In genomic region chr2:131125964-131126815, GRCm38 (mm10) we compare ENCODE assay signal across 10 mouse cellular contexts. TPM values are rescaled to one million over a fixed set of nuclear protein-coding genes. Genes with fewer than 3 reads are reported as not detected.
DNase-seq lines count a peak whose midpoint lies in the region; ATAC-seq and TF ChIP-seq lines count a peak whose summit lies in the region.
"Had no signal": no experiment of that assay in that cellular context is flagged by ENCODE, and none has a peak within 500 bp of the region (broad histone marks: within the 10 kb centered on the region; RNA-seq: fewer than 3 reads in every experiment).

No protein-coding gene starts in this region.

- WGBS in kidney, embryonic 15.5 days: 45% methylated on average over 9 of the region's 9 CpGs
- WGBS in embryonic facial prominence, embryonic 15.5 days: 53% methylated on average over 9 of the region's 9 CpGs
- WGBS in liver, embryonic 15.5 days (ENCODE audit: insufficient replicate concordance): 55% methylated on average over 9 of the region's 9 CpGs

- ATAC-seq in kidney, embryonic 15.5 days (replicated peaks; ENCODE audit: low FRiP score): peak; percentile 23; the same call in 1 of the 2 replicates
- no peak for ATAC-seq in G1E (ENCODE audit: extremely low read depth, insufficient number of reproducible peaks, low FRiP score, poor library complexity, severe bottlenecking)
- no peak for ATAC-seq in embryonic facial prominence, embryonic 15.5 days (ENCODE audit: insufficient number of reproducible peaks, low FRiP score, low TSS enrichment, low read depth)
- no peak for ATAC-seq in liver, embryonic 15.5 days (ENCODE audit: insufficient read depth)
- ATAC-seq: inflammation-experienced regulatory T-cells, adult 6 months had no signal

- H3K4me2 ChIP-seq in kidney, embryonic 15.5 days: peak overlapping the region; percentile 62
- peak overlapping the region; percentile 63; the same call in 1 of the 2 replicates for H3K4me2 ChIP-seq in embryonic facial prominence, embryonic 15.5 days (replicated peaks)
- H3K4me2 ChIP-seq in liver, embryonic 15.5 days: peak overlapping the region; percentile 82; the same call in 1 of the 2 replicates

- no peak for TF ChIP-seq CTCF in G1E (IDR thresholded peaks at IDR 0.05; ENCODE audit: low read depth, low read length)

- H3K36me3 ChIP-seq in kidney, embryonic 15.5 days: no peaks in the 10 kb centered on the region
- no peaks in the 10 kb centered on the region for H3K36me3 ChIP-seq in G1E (replicated peaks)
- no peaks in the 10 kb centered on the region for H3K36me3 ChIP-seq in embryonic facial prominence, embryonic 15.5 days
- H3K36me3 ChIP-seq in liver, embryonic 15.5 days (replicated peaks): no peaks in the 10 kb centered on the region

- no peaks in the 10 kb centered on the region for H3K9me3 ChIP-seq in kidney, embryonic 15.5 days (replicated peaks)
- H3K9me3 ChIP-seq in G1E (replicated peaks): no peaks in the 10 kb centered on the region
- H3K9me3 ChIP-seq in embryonic facial prominence, embryonic 15.5 days (replicated peaks): no peaks in the 10 kb centered on the region
- H3K9me3 ChIP-seq in liver, embryonic 15.5 days (replicated peaks): no peaks in the 10 kb centered on the region

- no peak overlapping the region for H3K9ac ChIP-seq in kidney, embryonic 15.5 days
- H3K9ac ChIP-seq in embryonic facial prominence, embryonic 15.5 days: no peak overlapping the region
- peak overlapping the region; percentile 63; the same call in 1 of the 2 replicates for H3K9ac ChIP-seq in liver, embryonic 15.5 days

- no peaks in the 10 kb centered on the region for H3K27me3 ChIP-seq in kidney, embryonic 15.5 days
- H3K27me3 ChIP-seq in G1E (ENCODE audit: insufficient read depth, low read length): peaks cover 29% of the 10 kb centered on the region
- H3K27me3 ChIP-seq in embryonic facial prominence, embryonic 15.5 days: no peaks in the 10 kb centered on the region
- peaks cover 29% of the 10 kb centered on the region for H3K27me3 ChIP-seq in liver, embryonic 15.5 days

- DNase-seq in kidney, postnatal 25 days: no peak
- no peak for DNase-seq in G1E (ENCODE audit: low spot score)
- no peak for DNase-seq in ovary, postnatal 10 days (ENCODE audit: low spot score)
- no peak for DNase-seq in layer of hippocampus, adult 11-12 months (ENCODE audit: low spot score)

- H3K4me3 ChIP-seq in kidney, embryonic 15.5 days (replicated peaks): peak overlapping the region; percentile 57; the same call in 1 of the 2 replicates
- peak overlapping the region; percentile 28; the same call in 1 of the 2 replicates for H3K4me3 ChIP-seq in G1E (ENCODE audit: low read depth, low read length)
- peak overlapping the region; percentile 68; the same call in 1 of the 2 replicates for H3K4me3 ChIP-seq in embryonic facial prominence, embryonic 15.5 days (replicated peaks)
- H3K4me3 ChIP-seq in liver, embryonic 15.5 days (replicated peaks): no peak overlapping the region

- H3K4me1 ChIP-seq in kidney, embryonic 15.5 days: peaks cover 50% of the 10 kb centered on the region
- H3K4me1 ChIP-seq in G1E (ENCODE audit: insufficient read depth, low read depth, low read length): peaks cover 62% of the 10 kb centered on the region
- peaks cover 31% of the 10 kb centered on the region for H3K4me1 ChIP-seq in embryonic facial prominence, embryonic 15.5 days
- H3K4me1 ChIP-seq in liver, embryonic 15.5 days (replicated peaks): peaks cover 64% of the 10 kb centered on the region

- peak overlapping the region; percentile 86 for H3K27ac ChIP-seq in kidney, embryonic 15.5 days
- H3K27ac ChIP-seq in embryonic facial prominence, embryonic 15.5 days (replicated peaks): peak overlapping the region; percentile 89
- 0 out of 2 replicates have a peak overlapping the region, but pooled peaks have one; percentile 49 for H3K27ac ChIP-seq in liver, embryonic 15.5 days (replicated peaks)

RNA-seq across cellular contexts. Expression of gene Hspa12b, which starts 0.9 kb away (rescaled TPM):
- polyA plus RNA-seq in kidney, embryonic 15.5 days (2015; fragmentation: Nextera tagmentation; extraction: Ambion mirVana): 20.3 and 21.3 TPM in 2 replicates
- total RNA-seq in G1E (2014; fragmentation: Nextera tagmentation) (0.83 and 0.98 TPM in 2 replicates), G1E (2017) (1.8 and 2.2 TPM in 2 replicates)
- 2.9 TPM in 2 replicates for polyA plus RNA-seq in G1E (2012)
- polyA plus RNA-seq in embryonic facial prominence, embryonic 15.5 days (2015; fragmentation: Nextera tagmentation; extraction: Ambion mirVana): 17.6 and 18.1 TPM in 2 replicates
- 1.8 and 1.9 TPM in 2 replicates for polyA plus RNA-seq in liver, embryonic 15.5 days (2015; fragmentation: Nextera tagmentation; extraction: Ambion mirVana)

RNA-seq across cellular contexts. Expression of gene Gm11037, which starts 7.1 kb away (rescaled TPM):
- not detected in 2 replicates for polyA plus RNA-seq in kidney, embryonic 15.5 days (2015; fragmentation: Nextera tagmentation; extraction: Ambion mirVana)
- total RNA-seq in G1E (2014; fragmentation: Nextera tagmentation) (not detected in 2 replicates), G1E (2017) (not detected in 2 replicates)
- not detected in 2 replicates for polyA plus RNA-seq in G1E (2012)
- polyA plus RNA-seq in embryonic facial prominence, embryonic 15.5 days (2015; fragmentation: Nextera tagmentation; extraction: Ambion mirVana): not detected in 2 replicates
- polyA plus RNA-seq in liver, embryonic 15.5 days (2015; fragmentation: Nextera tagmentation; extraction: Ambion mirVana): not detected in 2 replicates
- total RNA-seq: liver, adult 2 months had no signal
- polyA plus RNA-seq: brain, embryonic 14.5 days; inflammation-experienced regulatory T-cells, adult 6 months; liver, adult 2 months had no signal

RNA-seq across cellular contexts. Expression of gene 1700037H04Rik, which starts 33.7 kb away (rescaled TPM):
- 82.9 and 91.1 TPM in 2 replicates for polyA plus RNA-seq in kidney, embryonic 15.5 days (2015; fragmentation: Nextera tagmentation; extraction: Ambion mirVana)
- total RNA-seq in G1E (2014; fragmentation: Nextera tagmentation) (81.9 and 98.7 TPM in 2 replicates), G1E (2017) (28.1 and 30.2 TPM in 2 replicates)
- polyA plus RNA-seq in G1E (2012): 155 and 173 TPM in 2 replicates
- polyA plus RNA-seq in embryonic facial prominence, embryonic 15.5 days (2015; fragmentation: Nextera tagmentation; extraction: Ambion mirVana): 67.3 and 69.3 TPM in 2 replicates
- polyA plus RNA-seq in liver, embryonic 15.5 days (2015; fragmentation: Nextera tagmentation; extraction: Ambion mirVana): 135 and 147 TPM in 2 replicates

RNA-seq across cellular contexts. Expression of gene Siglec1, which starts 39.6 kb away (rescaled TPM):
- 0.35 and 0.49 TPM in 2 replicates for polyA plus RNA-seq in kidney, embryonic 15.5 days (2015; fragmentation: Nextera tagmentation; extraction: Ambion mirVana)
- total RNA-seq in G1E (2014; fragmentation: Nextera tagmentation): not detected in 2 replicates
- total RNA-seq in G1E (2017): 0.06 and 0.16 TPM in 2 replicates
- not detected in 2 replicates for polyA plus RNA-seq in G1E (2012)
- polyA plus RNA-seq in embryonic facial prominence, embryonic 15.5 days (2015; fragmentation: Nextera tagmentation; extraction: Ambion mirVana): 0.68 TPM in 2 replicates
- 1.5 and 1.7 TPM in 2 replicates for polyA plus RNA-seq in liver, embryonic 15.5 days (2015; fragmentation: Nextera tagmentation; extraction: Ambion mirVana)
- polyA plus RNA-seq: inflammation-experienced regulatory T-cells, adult 6 months had no signal

RNA-seq across cellular contexts. Expression of gene Cenpb, which starts 53.7 kb away (rescaled TPM):
- 10.6 and 10.8 TPM in 2 replicates for polyA plus RNA-seq in kidney, embryonic 15.5 days (2015; fragmentation: Nextera tagmentation; extraction: Ambion mirVana)
- total RNA-seq in G1E (2014; fragmentation: Nextera tagmentation) (4.5 and 5.6 TPM in 2 replicates), G1E (2017) (7.4 and 8.6 TPM in 2 replicates)
- polyA plus RNA-seq in G1E (2012): 29.5 and 35.4 TPM in 2 replicates
- polyA plus RNA-seq in embryonic facial prominence, embryonic 15.5 days (2015; fragmentation: Nextera tagmentation; extraction: Ambion mirVana): 13.3 and 14.6 TPM in 2 replicates
- polyA plus RNA-seq in liver, embryonic 15.5 days (2015; fragmentation: Nextera tagmentation; extraction: Ambion mirVana): 4.1 and 5.4 TPM in 2 replicates
